Mouse (Mus musculus) stomach, embryonic 14.5 days (tissue): ENCODE results near the gene Ugt1a2. TPM values are rescaled to one million over a fixed set of nuclear protein-coding genes. Genes with fewer than 3 reads are reported as not detected.

Experiments
- ATAC-seq: fragments of 200-750 bp; cut with Nextera tagmentation; 2 replicates; pipeline ENCODE4 v1.8.0; 2017; ENCODE audit warnings: low read depth, moderate TSS enrichment; ENCODE audit not compliant: insufficient number of reproducible peaks, insufficient read depth, low FRiP score
- H3K27ac ChIP-seq: fragments of 300-500 bp; sonication (generic); 2 replicates; pipeline ENCODE4 v1.5.1; 2014; ENCODE audit warnings: mild to moderate bottlenecking, low read length, moderate library complexity, mixed read lengths
- H3K27me3 ChIP-seq: fragments of 300-500 bp; sonication (generic); 2 replicates; pipeline ENCODE4 v1.6.1; 2014; ENCODE audit warnings: low read length, control low read depth, mixed read lengths; ENCODE audit not compliant: control insufficient read depth, insufficient read depth
- H3K36me3 ChIP-seq: fragments of 300-500 bp; sonication (generic); 2 replicates; pipeline ENCODE4 v1.6.1; 2014; ENCODE audit warnings: mild to moderate bottlenecking, control low read depth, low read length, moderate library complexity, mixed read lengths; ENCODE audit not compliant: control insufficient read depth, insufficient read depth
- H3K4me1 ChIP-seq: fragments of 300-500 bp; sonication (generic); 2 replicates; pipeline ENCODE4 v1.6.1; 2014; ENCODE audit warnings: low read length, control low read depth, mixed read lengths; ENCODE audit not compliant: control insufficient read depth, insufficient read depth
- H3K4me2 ChIP-seq: fragments of 300-500 bp; sonication (generic); replicated peaks from 2 replicates; pipeline ENCODE4 v1.6.1; 2014; ENCODE audit warnings: low read depth, low read length, control low read depth
- H3K4me3 ChIP-seq: fragments of 300-500 bp; sonication (generic); 2 replicates; pipeline ENCODE4 v1.5.1; 2014; ENCODE audit warnings: low read depth, low read length, control low read depth
- H3K9ac ChIP-seq: fragments of 300-500 bp; sonication (generic); replicated peaks from 2 replicates; pipeline ENCODE4 v1.6.1; 2014; ENCODE audit warnings: low read depth, mild to moderate bottlenecking, control low read depth, low read length, moderate library complexity, mixed read lengths
- H3K9me3 ChIP-seq: fragments of 300-500 bp; sonication (generic); 2 replicates; pipeline ENCODE4 v1.6.1; 2016; ENCODE audit warnings: low read depth, low read length, control low read depth; ENCODE audit not compliant: control insufficient read depth
- WGBS: fragments of 180-500 bp; shearing (Covaris S2); extraction: QIAGEN DNeasy Blood & Tissue Kit; methylation state at CpG from one replicate; pipeline ENCODE4 v1.1.7; 2014; 5-methylcytosine and 5-hydroxymethylcytosine counted together
- polyA plus RNA-seq: library from polyadenylated mRNA; unstranded; fragments of >200 nt; fragmentation: Nextera tagmentation; extraction: Ambion mirVana; gene quantifications from 2 replicates; pipeline ENCODE4 v1.2.1, GENCODE M21; 2014

Ugt1a2 gene
- polyA plus RNA-seq, 1 experiment from 2014 or later = 0.69 TPM

DNA sequence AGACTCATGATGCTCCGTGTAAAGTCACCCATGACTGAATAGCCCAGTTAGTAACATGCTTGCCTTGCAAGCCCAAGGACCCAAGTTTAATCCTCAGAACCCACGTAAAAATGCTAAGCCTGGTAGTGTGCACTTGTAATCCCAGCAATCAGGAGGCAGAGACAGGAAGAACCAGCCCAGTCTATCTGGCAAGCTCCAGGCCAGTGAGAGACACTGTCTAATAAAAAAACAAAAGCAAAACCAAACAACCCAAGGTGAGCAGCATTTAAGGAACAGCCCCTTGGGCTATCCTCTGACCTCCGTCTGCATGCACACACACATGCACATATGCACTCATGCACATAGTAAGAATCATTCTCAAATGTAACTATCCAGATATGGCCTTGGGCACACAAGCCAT, 29.2 kb downstream of the Ugt1a2 start:
- Histone ChIP-seq H3K36me3 (no peaks in the 10 kb centered on the region), H3K4me2 (no peak overlapping the region), H3K27me3 (no peaks in the 10 kb centered on the region), H3K9me3 (peaks cover 87% of the 10 kb centered on the region), H3K4me1 (no peaks in the 10 kb centered on the region), H3K27ac (no peak overlapping the region), H3K4me3 (no peak overlapping the region), H3K9ac (no peak overlapping the region)
- ATAC-seq = no peak
- WGBS = 78% methylated on average over 3 of the region's 3 CpGs

DNA sequence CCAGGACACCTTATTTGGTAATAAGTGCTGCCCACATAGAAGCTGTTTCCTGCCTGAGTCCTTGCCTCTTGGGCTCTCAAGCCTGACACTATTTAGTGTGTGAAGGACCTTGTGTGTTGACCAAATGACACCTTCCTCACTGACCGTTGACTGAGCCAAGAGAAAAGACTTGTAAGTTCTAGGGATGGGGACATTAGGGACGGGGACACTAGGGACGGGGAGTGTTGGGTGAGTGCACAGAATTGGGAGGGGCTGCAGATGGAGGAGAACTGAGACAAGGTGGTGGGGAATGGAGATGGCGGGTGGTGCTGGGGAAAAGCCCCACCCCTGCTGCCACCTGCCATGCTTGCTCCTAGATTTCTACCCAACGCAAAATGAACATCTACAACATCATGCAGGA, 29.6 kb downstream of the Ugt1a2 start:
- Histone ChIP-seq H3K4me3 (no peak overlapping the region), H3K36me3 (no peaks in the 10 kb centered on the region), H3K4me1 (no peaks in the 10 kb centered on the region), H3K9ac (no peak overlapping the region), H3K9me3 (peaks cover 92% of the 10 kb centered on the region), H3K27ac (no peak overlapping the region), H3K27me3 (no peaks in the 10 kb centered on the region), H3K4me2 (no peak overlapping the region)
- no peak for ATAC-seq
- WGBS = 84% methylated on average over 5 of the region's 5 CpGs

- H3K4me1 ChIP-seq = no peaks in the 10 kb centered on the region
- WGBS = 72% methylated on average over 7 of the region's 7 CpGs
- H3K9me3 ChIP-seq = peaks cover 95% of the 10 kb centered on the region
- no peak overlapping the region for H3K4me3 ChIP-seq
- no peak overlapping the region for H3K4me2 ChIP-seq
- ATAC-seq = no peak
- no peak overlapping the region for H3K27ac ChIP-seq
- no peak overlapping the region for H3K9ac ChIP-seq
- no peaks in the 10 kb centered on the region for H3K36me3 ChIP-seq
- H3K27me3 ChIP-seq = no peaks in the 10 kb centered on the region
Measured at GRCm38 (mm10) chr1:88230421-88230820, 30.0 kb downstream of the Ugt1a2 start.

GRCm38 (mm10) chr1:88230981-88231802, 30.8 kb downstream of the Ugt1a2 start:
- Histone ChIP-seq H3K27me3 (no peaks in the 10 kb centered on the region), H3K4me2 (no peak overlapping the region), H3K4me1 (no peaks in the 10 kb centered on the region), H3K9ac (no peak overlapping the region), H3K36me3 (no peaks in the 10 kb centered on the region), H3K27ac (no peak overlapping the region), H3K9me3 (peaks cover 95% of the 10 kb centered on the region), H3K4me3 (no peak overlapping the region)
- ATAC-seq = no peak
- 75% methylated on average over 6 of the region's 6 CpGs for WGBS

- peaks cover 90% of the 10 kb centered on the region for H3K9me3 ChIP-seq
- WGBS = 66% methylated on average over 7 of the region's 7 CpGs
Measured at GRCm38 (mm10) chr1:88231803-88232499, 31.6 kb downstream of the Ugt1a2 start.

DNA sequence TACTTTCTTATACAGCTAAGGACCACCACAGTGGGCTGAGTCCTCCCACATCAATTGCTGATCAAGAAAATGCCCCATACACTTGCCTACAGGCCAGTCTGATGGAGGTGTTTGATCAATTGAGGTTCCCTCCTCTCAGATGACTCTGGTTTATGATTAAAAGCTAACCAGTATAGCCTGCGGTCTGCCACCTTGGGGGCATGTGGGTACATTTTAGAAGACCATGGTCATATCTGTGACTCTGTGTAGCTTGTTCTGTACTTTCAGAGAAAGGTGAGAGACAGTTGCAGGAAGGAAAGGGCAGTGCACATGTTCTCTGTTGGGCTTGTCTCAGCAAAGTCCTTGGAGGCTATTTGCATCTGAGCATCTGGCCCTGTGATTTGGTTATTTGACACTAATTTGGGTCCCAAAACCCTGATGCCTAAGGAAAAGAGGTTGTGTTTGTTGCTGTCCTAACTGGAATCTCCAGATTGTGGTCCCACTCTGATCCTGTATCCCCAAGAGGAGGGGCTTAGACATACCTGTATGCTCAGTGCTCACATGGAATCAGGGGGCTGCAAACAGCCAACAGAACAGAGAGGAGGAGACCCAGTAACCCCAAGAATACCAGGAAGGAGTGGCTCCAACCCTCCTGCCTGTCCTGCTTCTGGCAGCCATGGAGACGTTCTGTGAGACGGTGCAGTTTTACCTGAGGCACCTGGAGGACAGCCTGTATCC, 32.4 kb downstream of the Ugt1a2 start:
- Histone ChIP-seq H3K4me2 (no peak overlapping the region), H3K4me1 (no peaks in the 10 kb centered on the region), H3K27ac (no peak overlapping the region), H3K9me3 (peaks cover 89% of the 10 kb centered on the region), H3K4me3 (no peak overlapping the region), H3K36me3 (no peaks in the 10 kb centered on the region), H3K9ac (no peak overlapping the region), H3K27me3 (no peaks in the 10 kb centered on the region)
- ATAC-seq = no peak
- 57% methylated on average over 3 of the region's 3 CpGs for WGBS

More at GRCm38 (mm10) chr1:88231803-88232499, 31.6 kb downstream of the Ugt1a2 start:
- no peak for ATAC-seq
- H3K4me1 ChIP-seq = no peaks in the 10 kb centered on the region
- no peak overlapping the region for H3K27ac ChIP-seq
- no peaks in the 10 kb centered on the region for H3K27me3 ChIP-seq
- no peak overlapping the region for H3K4me3 ChIP-seq
- no peak overlapping the region for H3K4me2 ChIP-seq
- no peaks in the 10 kb centered on the region for H3K36me3 ChIP-seq
- no peak overlapping the region for H3K9ac ChIP-seq

DNA sequence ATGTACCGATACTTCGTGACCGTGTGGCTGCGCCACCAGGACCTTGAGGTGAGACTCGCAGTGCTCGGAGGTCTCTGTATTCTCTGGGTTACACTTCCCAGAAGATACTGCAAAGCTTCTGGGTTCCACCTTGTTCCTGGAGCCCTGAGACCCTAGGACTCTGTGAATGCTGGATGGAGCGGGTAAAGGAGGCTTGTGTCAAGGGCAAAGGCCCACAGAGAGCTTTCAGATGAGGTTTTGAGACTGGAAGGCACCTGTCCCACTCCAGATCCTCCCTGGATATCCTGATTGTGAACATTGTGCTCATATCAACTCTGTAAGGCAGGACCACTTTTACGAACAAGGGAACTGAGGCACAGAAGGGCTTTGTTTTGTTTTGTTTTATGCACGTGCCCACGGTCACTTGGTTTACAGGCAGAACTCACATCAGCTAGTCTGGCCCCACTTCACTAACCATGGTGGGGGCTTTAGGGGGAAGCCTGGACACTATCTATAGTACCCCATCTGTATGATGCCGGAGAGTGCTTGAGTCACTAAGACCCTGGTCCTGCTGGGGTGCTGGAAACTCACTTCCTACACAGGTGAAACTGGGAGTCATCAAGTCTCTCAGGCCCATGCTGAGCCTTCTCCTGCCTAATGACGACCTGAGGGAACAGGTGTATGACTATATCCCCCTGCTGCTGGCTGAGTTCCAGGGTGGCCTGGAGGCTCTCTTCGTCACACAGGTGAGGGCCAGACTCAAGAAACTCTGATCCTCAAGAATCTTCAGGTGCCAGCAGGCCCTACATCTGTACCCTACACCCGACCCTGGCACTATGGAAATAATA, 33.2 kb downstream of the Ugt1a2 start:
- H3K4me1 ChIP-seq = no peaks in the 10 kb centered on the region
- peaks cover 89% of the 10 kb centered on the region for H3K9me3 ChIP-seq
- no peak overlapping the region for H3K4me2 ChIP-seq
- H3K27me3 ChIP-seq = no peaks in the 10 kb centered on the region
- no peak overlapping the region for H3K4me3 ChIP-seq
- no peak overlapping the region for H3K27ac ChIP-seq
- H3K36me3 ChIP-seq = no peaks in the 10 kb centered on the region
- WGBS = 67% methylated on average over 14 of the region's 14 CpGs
- 0 out of 2 replicates have a peak, but pooled peaks have one; percentile 4 for ATAC-seq
- H3K9ac ChIP-seq = no peak overlapping the region

DNA sequence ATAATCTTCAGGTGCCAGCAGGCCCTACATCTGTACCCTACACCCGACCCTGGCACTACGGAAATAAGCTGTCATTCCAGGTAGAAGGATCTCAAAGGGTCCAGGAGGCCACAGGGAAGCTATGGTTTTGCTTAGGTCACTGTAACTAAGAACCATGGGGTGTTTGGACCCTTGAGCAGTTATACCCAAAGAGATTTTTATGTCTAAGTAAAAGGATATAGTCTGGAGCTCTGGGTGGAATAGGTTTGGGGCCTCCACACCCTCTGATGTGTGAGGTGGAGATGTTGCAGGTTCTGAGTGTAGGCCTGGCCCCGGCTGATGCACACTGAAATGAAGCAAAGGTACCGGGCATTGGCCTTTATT, 33.8 kb downstream of the Ugt1a2 start:
- no peak for ATAC-seq
- H3K9me3 ChIP-seq = peaks cover 89% of the 10 kb centered on the region
- no peak overlapping the region for H3K9ac ChIP-seq
- H3K4me1 ChIP-seq = no peaks in the 10 kb centered on the region
- no peak overlapping the region for H3K4me3 ChIP-seq
- no peak overlapping the region for H3K27ac ChIP-seq
- no peak overlapping the region for H3K4me2 ChIP-seq
- no peaks in the 10 kb centered on the region for H3K36me3 ChIP-seq
- 64% methylated on average over 4 of the region's 4 CpGs for WGBS
- H3K27me3 ChIP-seq = no peaks in the 10 kb centered on the region
